Mouse (Mus musculus) lung, postnatal 25 days (tissue): Measurements from ENCODE around the gene Icam1.
"Not testable (repeated sequence)": the region's sequence is repeated elsewhere in the genome, so short reads cannot be mapped to it uniquely, and the experiment has no call there.

Experiments used
- DNase-seq: peaks from one replicate; pipeline ENCODE4 v3.0.0; 2022; ENCODE audit warnings: low spot score

Icam1 gene

DNA sequence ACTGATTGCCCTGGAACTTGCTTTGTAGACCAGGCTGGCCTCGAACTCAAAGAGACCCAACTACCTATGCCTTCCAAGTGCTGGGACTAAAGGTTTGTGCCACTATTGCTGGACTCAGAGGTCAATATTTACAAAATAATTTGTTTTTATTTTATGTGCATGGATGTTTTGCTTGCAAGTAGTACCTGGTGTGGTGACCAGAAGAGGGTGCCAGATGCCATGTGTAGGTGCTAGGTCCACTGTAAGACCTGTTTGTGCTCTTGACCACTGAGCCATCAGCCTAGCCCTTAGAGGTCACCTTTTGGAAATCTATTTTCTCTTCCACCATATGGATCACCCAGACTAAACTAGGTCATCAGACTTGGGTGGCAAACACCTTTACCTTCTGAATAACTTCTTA lies 6.9 kb downstream of the Icam1 start:
- no peak for DNase-seq

DNA sequence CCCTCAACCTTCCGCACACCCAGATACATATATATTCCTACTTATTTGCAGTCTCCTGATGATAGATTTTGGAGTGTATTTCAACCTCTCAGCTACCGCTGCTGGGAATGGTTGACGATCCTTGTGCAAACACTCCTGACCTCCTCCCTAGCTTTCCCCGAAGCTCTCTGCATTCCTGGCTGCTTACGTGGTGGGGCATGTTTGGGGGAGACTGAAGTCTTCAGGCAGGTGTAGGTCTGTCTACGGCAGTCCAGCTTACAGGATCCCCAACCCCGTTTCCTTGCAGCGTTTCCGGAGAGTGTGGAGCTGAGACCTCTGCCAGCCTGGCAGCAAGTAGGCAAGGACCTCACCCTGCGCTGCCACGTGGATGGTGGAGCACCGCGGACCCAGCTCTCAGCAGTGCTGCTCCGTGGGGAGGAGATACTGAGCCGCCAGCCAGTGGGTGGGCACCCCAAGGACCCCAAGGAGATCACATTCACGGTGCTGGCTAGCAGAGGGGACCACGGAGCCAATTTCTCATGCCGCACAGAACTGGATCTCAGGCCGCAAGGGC lies 9.5 kb downstream of the Icam1 start:
- DNase-seq, result peak; percentile 87

DNA sequence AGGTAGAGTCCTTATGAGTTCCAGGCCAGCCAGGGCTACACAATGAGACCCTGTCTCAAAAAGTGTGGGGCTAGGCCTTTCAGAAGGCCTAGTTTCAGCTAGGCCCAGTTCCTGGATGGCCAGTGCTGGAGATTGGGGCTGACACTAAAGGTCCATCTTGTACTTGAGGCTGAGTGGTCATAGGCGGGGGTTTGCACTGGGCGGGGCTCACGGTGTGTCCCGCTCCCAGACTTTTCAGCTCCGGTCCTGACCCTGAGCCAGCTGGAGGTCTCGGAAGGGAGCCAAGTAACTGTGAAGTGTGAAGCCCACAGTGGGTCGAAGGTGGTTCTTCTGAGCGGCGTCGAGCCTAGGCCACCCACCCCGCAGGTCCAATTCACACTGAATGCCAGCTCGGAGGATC lies 11.1 kb downstream of the Icam1 start:
- no peak for DNase-seq

DNA sequence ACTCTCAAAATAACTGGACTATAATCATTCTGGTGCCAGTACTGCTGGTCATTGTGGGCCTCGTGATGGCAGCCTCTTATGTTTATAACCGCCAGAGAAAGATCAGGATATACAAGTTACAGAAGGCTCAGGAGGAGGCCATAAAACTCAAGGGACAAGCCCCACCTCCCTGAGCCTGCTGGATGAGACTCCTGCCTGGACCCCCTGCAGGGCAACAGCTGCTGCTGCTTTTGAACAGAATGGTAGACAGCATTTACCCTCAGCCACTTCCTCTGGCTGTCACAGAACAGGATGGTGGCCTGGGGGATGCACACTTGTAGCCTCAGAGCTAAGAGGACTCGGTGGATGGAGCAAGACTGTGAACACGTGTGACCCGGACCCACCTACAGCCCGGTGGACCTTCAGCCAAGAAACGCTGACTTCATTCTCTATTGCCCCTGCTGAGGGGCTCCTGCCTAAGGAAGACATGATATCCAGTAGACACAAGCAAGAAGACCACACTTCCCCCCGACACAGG lies 12.0 kb downstream of the Icam1 start:
- DNase-seq, result no peak

GRCm38 (mm10) chr9:21028560-21029110 lies 12.8 kb downstream of the Icam1 start:
- DNase-seq, result no peak

GRCm38 (mm10) chr9:21029291-21030054 lies 13.7 kb downstream of the Icam1 start, which contains the start of gene Icam4:
Gene Icam4, plus strand, starts transcription at chr9:21029373.
- DNase-seq, result peak; percentile 86

DNA sequence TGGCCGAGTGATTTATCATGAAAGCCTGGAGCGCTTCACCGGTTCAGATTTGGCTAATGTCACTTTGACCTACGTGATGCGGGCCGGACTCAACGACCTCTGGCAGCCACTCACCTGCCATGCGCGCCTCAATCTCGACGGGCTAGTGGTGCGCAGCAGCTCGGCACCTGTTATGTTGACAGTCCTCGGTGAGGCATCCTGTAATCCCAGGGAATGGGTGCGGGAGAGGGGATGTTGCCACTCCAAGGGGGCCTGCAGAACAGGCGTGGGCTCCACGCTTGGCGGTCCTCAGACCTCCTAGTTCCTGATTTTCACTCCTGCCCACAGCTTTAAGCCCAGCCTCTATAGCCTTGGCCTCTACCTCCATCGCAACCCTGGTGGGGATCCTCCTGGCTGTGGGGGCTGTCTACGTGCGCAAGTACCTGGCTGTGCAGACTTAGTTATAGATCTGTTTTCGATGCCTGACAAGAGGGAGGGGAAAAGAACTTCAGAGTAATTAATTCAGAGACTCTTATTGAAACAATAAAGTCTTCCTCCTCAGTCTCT lies 14.3 kb downstream of the Icam1 start:
- DNase-seq, result no peak

DNA sequence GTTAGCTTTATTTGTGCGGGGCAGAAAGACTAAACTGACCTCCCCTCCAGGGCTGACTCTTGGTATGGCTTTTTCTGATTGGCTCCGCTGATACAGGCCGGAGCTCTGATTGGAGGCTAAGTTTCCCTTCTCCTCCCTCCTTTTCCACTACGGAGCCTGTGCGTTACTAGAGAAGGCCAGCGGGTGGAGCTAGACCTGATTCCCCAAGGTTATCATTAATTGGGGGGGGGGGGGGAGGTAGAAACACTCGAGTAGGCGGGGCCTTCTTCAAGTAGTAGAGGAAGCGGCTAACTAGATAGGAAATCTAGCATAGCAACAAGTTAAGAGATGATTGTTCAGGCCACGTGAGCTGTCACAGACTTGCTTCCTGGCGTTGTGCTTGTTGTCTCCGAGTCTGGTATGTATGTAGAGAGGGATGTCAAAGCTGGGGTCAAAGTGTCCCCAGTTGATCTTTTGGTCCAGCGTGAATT lies 15.0 kb downstream of the Icam1 start:
- peak; percentile 95 for DNase-seq

DNA sequence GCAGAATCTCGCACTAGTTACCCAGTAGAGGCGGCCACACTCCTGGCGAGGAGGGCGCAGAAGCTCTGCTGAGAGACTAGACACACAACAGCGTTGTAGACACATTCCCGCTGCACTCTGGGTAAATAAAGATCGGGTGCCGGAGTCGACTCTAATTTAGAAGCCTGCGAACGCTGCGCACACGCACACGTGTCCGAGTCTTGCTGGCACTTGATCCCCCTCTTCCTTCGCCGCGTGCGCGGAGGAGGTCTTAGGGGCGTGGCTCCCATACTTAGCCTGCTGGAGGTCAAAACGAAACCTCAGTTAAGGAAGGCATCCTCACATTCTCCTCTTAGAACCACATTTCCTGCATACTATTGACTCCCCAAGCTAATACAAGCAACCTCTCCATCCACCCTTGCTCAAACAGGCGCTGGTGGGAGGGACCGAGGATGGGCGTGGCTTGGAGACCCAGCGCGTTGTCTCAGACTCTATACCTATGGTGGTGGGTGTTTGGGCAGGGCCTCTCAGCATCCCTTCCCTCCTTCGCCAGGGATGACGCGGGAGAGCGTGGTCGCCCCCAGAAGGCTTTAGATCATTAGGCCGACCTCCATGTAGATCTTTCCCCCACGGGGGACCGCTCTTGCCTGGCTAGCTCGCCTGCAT lies 15.6 kb downstream of the Icam1 start:
- DNase-seq, result peak; percentile 57

- DNase-seq, result no peak
These were observed 16.1 kb downstream of the Icam1 start, which contains the start of gene Icam5 for GRCm38 (mm10) chr9:21031896-21032351. Gene Icam5, plus strand, starts transcription at chr9:21032073.

DNA sequence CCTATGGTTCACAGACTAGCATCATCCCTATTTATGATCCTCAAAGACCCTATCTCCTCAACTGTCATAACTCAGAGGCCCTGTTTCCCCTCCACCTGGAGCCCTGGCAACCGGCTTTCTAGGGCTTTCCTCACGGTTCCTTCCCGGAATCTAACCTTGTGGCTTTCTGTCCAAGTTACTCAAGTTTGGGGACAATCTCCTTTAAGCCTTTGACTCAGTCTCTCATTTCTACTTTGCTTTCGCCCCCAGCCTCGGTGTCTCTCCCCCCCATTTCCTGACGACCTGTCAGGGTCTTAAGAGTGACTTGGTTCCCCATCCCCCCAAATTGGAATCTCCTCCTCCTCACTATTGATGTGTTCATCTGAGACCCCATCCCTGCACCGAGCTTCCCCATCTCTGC lies 16.7 kb downstream of the Icam1 start:
- no peak for DNase-seq

GRCm38 (mm10) chr9:21033136-21033535 lies 17.4 kb downstream of the Icam1 start:
- DNase-seq, result peak; percentile 95

GRCm38 (mm10) chr9:21034481-21035085 lies 18.8 kb downstream of the Icam1 start:
- DNase-seq, result no peak

DNA sequence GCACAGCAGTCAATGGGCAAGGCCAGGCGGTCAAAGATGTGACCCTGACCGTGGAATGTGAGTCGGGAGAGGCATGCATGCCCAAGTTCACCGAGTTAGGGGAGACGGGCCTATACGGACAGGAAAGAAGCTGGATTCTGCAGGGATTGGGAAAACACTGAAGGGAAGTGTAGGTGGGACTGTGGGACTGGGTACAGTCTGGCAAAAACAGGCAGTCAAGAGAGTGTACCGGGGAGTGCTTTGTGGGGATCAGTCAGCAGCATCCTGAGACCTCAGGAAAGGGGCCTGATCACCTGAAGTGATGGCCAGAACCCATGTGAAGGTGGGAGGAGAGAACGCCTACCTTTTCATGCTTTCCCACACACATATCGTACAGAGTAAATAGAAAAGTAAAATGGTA lies 19.8 kb downstream of the Icam1 start:
- DNase-seq, result no peak

- DNase-seq, result no peak
These were observed 20.4 kb downstream of the Icam1 start for GRCm38 (mm10) chr9:21036161-21036560.

- DNase-seq, result no peak
These were observed 20.9 kb downstream of the Icam1 start for GRCm38 (mm10) chr9:21036666-21037065.

- no peak for DNase-seq
These were observed 21.7 kb downstream of the Icam1 start for GRCm38 (mm10) chr9:21037481-21037891.

DNA sequence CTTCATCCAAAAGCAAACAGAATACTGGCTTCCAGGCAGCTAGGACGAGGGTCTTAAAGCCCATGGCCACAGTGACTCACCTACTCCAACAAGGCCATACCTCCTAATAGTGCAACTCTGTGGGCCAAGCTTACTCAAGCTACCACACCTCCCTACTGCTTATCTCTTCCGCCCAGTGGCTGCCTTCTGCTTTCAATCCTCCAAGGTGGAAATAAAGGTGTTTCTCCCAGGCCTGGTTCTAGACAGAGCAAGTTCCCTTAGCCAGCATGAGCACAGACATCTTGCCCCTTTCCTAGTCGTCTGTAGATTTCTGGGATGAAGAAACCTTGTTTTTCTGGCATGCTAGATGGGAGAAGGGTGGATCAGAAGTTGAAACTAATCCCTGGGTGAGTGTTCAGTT lies 24.0 kb downstream of the Icam1 start:
- no peak for DNase-seq

DNA sequence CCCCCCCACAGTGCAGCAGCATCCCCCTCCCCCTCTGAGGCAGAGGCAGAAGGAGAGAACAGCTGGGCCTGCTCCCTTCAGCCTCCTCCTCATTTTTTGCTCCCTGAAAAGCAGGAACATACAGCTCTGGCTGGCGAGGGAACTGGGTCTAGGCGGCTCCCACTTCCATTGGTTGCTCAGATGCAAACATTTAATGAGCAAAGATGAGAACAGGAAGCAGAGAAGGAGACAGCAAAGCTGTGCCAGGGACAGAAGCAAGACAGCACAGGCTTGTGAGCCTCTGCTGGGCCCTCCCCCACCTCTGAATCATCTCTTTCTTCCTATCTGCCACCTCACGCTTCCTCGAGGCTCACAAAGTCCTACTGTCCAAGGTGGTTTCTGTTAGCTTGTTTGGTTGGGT lies 25.5 kb downstream of the Icam1 start:
- DNase-seq, result no peak

- DNase-seq, result no peak
These were observed 27.8 kb downstream of the Icam1 start for GRCm38 (mm10) chr9:21043563-21043962.

DNA sequence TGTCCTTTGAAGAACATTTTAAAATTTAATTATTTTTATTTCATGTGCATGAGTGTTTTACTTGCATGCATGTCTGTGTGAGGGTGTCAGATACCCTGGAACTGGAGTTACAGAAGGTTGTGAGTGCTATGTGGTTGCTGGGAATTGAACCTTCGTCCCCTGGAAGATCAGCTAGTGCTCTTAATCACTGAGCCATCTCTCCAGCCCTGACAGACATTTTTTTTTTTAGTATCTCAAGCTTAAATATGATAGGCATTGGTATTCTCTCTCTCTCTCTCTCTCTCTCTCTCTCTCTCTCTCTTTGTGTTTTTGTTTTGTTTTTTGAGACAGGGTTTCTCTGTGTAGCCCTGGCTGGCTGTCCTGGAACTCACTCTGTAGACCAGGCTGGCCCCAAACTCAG lies 29.0 kb downstream of the Icam1 start:
- DNase-seq, result not testable (repeated sequence)

- DNase-seq, result no peak
These were observed 29.4 kb downstream of the Icam1 start for GRCm38 (mm10) chr9:21045235-21045634.
